Mouse (Mus musculus): ENCODE measurements around the gene Spns3.
A peak's percentile ranks its signal among the peaks of the same experiment; 100 is the strongest.

The Spns3 gene

DNA sequence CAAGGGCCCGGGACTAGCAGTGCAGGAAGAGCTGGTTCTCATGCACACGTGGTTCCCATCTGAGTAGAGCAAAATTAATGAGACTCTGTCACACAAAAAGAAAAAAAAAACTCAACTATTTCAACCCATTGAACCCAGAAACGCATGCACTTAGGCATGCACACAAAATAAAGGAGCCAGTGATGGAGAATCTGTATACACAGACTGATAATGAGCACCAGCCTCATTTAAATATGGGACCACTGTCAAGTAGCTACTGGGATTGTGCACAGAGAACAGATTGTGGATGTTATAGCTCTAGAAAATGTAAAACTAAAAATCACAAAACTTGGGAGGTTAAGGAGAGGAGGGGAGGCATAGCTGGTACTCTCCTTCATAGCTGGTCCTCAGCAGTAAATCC lies 35.3 kb downstream of the Spns3 start:
- no peak for DNase-seq

DNA sequence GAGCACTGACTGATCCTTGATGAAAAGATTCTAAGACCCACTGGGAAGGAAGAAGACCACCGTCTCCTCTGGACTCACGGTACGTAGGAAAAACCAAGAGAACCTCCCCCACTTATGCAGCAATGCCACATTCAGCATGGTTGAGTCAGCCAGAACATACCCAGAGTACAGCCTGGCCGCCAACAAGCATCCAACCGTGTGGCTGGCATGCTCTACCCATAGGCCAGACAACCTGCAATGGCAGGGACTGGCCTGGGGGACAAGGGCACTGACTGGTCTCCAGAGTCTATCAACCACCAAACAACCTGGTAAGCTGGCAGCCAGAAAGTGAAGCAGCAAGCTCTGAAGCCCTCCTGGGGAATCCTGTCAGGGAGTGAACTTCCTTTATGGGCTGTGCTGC lies 41.7 kb downstream of the Spns3 start:
- no peak for DNase-seq

DNA sequence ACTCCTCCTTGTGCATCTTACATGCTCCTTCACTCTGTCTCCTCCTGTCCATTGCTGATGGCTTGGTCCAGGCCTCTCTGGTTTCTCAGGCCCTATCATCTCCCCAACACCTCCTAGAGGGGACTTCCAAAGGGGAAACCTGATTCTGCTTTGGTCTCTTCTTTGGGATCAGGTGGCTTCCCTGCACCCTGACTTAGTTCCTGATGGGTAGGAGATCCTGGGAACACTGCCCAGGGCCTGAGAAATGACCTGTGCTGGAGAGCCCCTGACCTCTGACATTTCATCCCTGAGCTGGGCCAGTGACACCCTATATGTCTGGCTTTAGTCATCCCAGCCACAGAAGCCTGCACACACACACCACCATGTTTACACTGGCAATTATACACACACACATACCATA lies 42.7 kb downstream of the Spns3 start:
- no peak for DNase-seq

DNA sequence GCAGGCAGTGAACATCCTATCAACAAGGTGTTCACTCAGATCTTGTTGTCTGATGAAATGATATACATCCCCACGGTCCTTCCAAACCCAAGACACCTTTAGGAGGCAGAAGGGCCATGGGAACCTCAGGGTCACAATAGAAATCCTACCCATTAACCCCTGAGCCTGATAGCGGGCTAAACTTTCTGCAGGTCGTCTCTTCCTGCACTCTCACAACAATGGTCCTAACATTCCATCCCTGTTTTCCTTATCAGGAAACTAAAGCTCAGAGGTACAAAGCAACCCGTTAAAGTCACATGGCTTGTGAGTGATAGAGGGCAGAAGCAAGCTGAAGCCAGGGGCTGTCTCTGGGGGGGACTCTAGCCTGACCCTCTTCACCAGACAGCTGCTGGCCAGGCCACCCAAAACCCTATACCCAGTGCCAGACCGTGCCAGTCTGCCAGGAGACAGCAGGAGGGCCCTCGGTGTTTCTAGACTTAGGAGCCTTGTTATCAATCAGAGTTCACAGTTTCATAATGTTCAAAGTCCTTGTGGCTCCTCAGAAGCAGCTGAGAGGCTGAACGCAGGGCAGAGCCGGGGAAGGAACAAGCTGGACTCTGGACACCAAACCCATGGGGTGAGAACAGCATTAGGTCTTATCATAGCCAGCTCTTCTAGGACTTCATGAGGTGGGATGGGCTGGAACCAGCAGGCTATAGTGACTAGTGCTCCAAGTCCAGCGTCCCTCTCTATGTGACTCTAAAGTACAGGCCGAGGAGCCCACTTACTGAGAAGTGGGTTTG lies 46.1 kb downstream of the Spns3 start:
- no peak for DNase-seq

DNA sequence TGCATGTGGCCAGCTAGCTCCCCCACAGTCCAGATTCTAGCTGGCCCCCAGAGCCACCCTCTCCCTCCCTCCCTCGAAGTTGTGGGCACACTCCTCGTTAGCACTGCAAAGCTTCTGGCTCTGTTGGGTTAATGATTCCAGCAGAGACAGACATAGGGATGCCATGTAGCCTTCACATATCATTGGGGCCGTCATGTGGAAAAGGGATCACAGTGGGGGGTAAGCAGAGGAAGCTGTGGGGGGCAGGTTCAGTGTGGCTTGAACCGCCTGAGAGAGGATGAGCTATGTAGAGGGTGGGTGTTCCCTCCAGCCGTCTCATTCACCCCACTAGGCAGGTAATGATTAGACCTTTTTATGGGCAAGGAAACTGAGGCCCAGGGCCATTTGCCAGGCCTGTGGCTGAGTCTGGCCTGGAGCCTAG lies 46.8 kb downstream of the Spns3 start:
- no peak for DNase-seq

DNA sequence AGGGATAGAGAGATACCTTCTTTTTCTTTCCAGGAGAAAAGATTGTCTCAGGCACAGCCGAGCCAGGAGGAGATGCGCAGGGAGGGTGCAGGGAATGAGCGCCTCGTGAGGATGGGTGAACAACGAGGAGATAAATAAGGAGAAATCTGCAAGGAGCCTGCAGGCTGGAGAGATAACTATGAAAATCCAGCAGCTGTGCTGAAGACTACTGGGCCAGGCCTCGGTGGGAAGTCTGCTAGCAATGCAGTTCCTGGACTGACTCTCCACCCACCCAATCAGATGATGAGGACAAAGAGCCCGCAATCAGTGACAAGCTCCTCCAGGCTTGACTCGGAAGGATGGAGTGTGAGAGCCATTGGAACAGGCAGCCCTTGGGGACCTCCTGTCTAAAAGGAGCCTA lies 48.1 kb downstream of the Spns3 start:
- DNase-seq: no peak

DNA sequence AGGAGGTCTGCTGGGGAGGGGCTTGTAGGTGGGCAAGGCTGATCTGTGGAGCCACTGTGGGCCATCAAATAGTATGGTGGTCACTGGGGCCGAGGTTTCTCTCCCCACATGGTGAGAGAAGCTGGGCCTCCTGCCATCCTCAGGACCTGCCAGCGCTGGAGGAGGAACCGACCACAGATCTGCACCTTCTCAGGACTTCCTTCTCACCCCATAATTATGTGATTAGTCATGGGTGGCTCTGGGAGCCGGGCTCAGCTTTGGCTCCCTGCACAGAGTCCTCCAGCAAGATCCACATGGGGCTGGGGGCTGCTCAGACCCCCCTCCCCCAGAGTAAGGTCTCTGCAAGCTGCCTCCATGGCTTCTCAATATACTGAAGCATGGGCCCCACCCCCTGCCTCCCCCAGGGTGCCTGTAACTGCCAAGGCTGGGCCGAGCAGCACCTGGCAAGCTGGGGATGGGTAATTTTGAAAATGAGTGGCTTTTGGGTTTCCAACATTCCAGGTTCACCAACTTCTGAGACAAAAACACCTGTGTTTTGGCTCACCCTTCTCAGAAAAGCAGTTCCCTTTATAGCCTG lies 48.8 kb downstream of the Spns3 start:
- DNase-seq: no peak

DNA sequence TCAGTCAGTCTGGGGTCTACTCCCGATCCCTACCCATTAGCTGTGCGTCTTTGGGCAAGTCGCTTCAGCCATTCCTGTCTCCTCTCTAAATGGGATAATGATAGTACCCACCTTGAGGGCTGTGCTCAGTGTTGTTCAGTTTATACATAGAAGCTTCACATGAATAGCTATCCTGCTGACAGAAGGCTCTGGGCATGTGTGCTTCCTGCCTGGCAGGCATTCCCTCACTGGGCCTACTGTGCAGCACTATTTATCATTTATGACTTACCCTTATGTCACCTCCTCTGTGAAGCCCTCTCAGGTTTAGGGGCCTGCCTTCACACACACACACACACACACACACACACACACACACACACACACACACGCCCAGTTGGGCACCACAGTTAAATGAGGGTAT lies 50.2 kb downstream of the Spns3 start:
- no peak for DNase-seq

DNA sequence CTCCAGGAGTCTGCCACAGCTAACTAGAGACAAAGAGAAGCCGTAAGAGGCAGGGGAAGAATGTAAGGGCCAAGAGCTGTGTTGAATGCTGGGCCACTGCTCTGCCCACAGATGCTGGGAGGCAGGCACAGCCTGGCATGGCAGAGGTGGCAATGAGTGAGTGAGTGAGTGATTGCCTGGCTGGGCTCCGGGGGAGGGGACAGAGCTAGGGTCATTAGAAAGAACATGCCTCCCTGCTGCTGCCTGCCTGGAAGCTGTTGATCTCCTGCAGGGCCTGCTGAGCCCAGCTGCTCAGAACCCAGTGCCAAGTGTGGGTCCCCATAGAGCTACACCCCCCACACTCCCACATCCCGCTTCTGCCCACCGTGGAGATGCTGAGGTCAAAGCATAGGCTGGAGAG lies 52.9 kb downstream of the Spns3 start:
- no peak for DNase-seq

DNA sequence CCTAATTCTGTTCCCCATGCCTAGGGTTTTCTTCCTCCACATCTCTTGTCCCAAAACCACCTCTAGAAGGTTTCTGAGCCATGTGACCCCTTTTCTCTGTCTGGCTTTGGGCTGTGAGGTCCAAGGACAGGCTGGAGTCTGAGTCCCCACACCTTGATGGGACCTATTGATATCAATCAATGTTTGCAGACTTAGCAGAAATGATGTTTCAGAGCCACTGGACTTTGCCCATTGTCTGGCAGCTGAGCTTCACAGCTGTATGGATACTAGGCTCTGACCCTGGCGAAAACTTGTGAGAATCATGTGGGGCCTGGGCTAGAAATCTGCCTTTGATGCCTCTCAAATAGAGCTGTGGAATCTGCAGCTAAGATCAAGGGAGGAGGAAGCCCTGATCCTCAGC lies 53.5 kb downstream of the Spns3 start:
- DNase-seq: no peak

DNA sequence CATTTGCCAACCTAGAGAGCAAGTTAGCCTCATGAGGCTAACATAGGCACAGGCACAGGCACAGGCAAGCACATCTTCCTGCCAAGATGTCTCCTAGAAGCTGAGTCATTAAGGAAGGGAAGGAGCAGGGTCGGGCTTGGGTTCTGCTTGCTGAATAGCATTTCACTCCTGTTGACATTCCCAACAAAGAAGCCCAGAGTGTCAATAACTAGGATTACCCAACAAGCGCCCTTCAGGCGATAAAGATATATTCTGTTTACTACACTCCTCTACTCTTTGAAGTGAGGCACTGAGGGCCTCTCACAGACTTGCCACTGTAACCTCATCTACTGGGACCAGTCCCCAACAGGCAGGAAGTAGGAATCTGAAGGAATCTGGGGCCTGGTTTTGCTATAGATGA lies 54.2 kb downstream of the Spns3 start:
- no peak for DNase-seq

DNA sequence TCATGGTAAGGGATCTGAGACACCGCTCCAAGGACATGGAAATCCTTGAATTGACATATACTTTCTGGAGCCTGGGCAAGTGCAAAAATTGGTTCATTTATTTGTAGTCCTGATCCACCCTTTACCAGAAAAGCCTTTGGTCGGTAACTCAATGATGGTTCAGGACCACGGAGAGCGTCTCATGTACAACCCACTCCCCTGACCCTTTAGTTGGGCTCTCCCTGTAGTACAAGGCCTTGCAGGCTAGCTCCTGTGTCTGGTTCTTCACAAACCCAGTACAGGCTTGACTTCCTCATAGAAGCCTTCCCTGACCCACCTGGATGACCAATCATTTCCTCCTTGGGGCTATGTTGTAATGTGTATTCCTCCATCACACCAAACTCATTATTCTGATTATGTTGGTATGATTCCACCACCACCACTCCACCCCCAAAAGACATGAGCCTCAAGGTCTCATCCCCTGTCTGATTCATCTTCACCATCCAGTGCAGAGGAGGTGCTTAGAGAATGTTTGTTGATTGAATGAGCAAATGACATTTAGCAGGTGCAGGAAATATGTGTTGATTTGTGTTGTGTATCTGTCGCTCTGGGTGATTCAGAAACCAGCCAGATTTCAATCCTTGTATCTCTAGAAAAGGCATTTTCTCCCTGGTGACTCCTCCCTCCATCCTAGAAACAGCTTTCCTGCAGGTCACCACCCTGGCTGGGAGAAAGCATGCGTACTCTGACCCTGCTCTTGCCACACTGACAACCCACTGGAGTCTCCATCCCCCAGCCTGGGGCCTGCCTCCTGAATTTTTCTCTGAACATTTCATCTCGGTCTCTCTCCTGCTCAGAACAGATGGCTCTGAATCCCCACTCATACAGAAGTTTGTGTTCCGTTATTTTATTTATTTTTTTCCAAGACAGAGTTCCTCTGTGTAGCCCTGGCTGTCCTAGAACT lies 56.0 kb downstream of the Spns3 start:
- no peak for DNase-seq

DNA sequence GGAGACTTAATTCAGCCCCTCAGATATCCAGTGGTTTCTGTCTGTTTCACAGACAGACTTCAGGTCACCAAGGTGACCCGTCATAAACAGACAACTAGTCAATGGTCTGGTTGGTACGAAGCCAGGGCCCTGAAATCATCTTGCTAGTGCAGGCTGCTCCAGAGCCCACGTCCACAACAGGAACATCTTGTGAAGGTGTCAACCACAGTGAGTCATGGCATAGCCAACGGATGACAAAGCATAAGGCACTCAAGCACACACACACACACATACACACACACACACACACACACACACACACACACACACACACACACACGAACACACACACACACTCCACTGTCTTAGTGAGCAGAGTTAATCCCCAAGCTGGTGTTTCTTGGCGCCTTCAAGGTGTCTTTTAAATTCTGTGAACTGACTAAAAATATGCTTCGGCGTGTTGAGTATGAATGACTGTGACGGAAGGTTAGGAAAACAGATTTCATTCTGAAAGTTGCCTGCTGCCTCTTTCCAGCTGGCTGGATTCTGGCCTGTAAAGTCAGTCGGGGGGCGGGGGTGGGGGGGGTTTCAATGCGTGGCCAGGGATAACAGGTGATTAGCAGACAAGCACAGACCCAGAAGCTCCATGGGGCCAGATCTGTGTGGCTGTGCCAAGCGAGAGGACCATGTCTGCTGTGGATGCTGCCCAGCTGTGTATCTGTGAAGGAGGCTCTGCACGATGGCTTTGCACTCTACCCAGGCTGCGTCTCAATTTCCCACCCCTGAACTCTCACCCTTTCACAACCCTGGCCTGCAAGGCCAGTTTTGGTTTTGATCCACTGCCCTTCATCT lies 59.0 kb downstream of the Spns3 start:
- DNase-seq: no peak

DNA sequence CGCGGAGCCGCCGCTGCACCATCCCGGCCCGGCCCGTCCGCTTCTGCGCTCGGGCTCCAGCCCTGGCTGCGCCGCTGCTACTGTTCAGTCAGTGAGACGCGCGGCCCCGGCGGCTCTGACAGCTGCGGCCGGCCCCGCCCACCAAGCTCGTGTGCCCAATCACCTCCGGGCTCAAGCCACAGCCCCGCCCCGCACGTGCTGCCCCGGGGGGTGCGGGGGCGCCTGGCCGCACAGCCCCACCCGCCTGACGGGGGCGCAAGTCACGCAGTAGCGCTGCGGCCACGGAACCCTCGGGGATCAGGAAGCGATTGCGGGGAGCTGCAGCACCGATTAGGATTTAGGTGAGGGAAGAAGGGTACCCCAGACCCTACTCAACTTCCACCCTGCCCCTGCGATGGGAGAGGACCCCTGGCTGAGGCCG lies 60.4 kb downstream of the Spns3 start, which contains the start of gene Spns2:
Gene Spns2 (minus strand): TSS at position 24 of the 421 bp plus-strand sequence.
- DNase-seq: peak; percentile 52 to 74

DNA sequence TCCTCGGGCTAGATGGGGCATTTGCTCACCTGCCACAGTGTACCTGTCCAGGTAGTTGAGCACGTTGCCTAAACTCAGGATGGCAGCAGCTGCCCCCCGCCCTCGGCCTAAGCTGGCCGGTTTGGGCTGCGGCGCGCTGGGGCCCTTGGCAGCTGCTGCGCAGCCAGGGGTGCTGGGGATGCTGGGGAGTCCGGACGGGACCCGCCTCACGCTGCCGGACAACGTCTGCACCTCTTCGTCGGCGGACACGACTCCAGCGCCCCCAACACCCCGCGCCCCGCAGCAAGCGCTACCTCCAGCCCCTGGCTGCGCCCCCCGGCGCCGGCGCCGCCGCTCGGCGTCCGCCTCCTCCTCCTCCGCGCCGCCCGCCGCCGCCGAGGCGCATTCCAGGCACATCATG lies 60.9 kb downstream of the Spns3 start:
- no peak for DNase-seq

DNA sequence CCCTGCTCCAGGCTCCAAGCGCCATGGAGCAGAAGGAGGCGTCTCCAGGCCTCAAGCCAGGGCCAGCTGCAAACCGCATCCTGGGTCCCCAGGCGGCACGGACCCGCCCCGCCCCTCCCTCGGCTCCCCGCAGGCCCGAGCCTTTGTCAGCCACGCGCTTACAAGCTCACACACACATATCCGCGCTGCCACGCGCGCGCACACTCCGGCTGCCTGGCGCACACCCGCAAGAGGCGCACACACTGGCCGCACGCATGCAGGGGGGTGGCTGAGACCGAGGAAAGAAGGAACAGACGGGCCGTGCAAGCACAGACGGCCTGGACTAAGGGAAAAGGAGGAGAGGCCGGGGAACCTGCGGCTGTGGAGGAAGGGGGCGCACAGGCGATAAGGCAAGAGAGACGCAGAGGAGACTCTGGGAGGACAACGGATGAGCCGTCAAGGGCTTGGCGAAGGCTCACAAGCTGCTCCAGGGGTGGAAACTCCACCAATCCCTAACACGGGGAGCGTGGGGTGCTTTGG lies 61.5 kb downstream of the Spns3 start:
- peak; percentile 17 to 40 for DNase-seq

DNA sequence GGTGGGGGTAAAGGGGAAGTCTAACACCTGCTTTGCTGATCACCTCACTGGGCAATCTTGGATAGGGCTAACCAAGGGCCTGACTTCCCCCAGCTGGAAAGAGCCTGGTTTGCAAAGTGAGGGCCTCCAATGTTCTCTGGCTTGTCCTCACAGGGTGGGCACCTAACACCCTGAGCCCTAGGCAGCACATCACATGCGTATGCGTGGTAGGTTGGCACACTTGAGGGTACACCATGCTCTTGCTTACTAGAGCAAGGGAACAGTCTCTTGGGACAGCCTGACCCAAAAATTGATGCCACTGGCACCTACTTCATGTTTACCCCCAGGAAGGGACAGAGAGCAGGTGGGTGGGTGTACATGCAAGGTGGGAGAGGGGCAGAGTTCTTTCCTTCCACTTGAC lies 62.6 kb downstream of the Spns3 start:
- no peak for DNase-seq

DNA sequence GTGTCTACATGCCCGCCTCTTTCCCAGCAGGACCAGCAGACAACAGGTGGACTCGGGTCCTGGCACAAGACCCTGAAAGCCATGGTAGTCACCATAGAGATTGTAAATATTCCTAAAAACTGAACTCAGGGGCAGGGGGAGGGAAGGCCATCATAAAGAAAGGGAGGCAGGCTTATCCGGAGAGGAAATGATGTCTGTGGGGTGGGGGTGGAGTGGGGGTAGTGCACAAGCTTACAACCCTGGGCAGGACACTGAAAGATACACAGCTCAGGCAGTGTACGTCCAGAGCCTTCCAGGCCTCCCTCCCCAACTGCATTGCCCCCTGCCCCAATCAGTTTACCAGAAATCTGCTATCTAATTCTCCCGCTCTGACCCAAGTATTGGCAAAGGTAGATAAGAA lies 63.1 kb downstream of the Spns3 start:
- no peak for DNase-seq

DNA sequence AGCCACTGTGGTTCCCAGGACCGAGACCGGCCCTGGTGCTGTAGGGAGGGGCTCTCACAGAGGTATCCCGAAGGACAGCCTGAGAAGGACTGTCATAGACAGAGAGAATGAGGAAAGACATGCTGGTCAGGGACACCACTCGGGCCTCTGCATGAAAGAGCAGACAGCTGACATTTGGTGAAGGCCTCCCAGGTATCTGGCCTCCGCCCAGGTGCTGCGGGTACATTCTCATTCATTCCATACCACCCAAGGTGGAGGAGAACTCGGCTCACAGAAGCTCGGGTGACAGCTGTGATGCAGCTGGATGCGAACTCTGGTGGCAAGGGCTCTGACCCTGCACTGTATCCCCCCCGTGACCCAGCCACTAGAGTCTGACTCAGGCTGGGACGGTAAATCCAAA lies 64.3 kb downstream of the Spns3 start:
- DNase-seq: no peak

DNA sequence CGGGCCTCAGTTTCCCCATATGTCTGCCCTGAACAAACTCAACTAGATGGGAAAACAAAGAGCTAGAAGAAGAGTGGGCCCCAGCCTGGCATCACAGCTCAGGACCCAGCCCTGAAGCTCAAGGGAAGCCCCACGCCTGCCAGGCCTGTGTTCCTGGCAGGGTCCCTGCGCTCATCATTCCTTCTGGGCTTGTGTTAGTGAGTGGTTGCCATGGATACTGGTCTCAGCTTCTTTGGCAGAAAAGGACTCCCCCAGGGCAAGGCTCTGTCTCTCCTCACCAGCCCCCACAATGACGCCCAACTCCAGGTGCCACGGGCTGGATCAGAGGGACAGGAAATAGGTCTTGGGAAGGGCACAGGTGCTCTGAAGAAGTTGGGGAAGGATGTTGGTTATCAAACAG lies 65.1 kb downstream of the Spns3 start:
- DNase-seq: no peak

DNA sequence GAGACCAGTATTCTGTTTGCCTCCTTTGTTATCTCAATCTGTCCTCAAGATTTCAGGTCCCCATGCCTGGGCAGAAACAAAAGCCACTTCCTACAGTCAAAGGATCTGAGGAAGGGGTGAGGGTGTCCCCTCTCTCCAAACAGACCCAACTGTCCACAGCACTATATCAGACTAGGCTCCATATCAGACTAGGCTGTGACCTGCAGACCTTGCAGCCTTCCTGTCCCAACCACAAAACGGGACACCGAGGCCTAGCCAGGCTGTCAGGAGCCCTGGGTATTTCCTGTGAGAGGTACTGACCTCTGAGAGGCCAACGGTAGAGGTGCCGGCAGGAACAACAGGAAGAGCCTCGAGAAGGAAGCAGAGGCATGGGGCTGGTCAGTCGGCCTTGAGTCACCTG lies 65.8 kb downstream of the Spns3 start:
- no peak for DNase-seq

DNA sequence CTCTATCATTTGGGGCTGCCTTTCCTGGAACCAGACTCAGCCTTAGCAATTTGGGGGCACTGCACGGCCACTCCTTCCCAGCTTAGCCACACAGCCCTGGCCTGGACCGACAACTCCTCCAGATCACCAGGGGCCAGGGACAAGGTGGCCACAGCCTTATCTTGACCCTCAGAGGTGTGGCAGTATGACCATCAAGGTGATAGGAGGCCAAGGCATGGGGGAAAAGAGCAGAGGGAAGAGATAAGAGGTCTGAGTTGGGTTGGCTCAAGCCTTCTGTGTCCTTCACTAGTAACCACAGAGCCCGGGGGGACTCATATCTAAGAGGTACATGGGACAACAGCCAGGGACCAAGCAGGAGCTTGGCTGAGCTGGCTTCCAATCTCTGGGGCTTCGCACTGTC lies 68.4 kb downstream of the Spns3 start:
- no peak for DNase-seq

DNA sequence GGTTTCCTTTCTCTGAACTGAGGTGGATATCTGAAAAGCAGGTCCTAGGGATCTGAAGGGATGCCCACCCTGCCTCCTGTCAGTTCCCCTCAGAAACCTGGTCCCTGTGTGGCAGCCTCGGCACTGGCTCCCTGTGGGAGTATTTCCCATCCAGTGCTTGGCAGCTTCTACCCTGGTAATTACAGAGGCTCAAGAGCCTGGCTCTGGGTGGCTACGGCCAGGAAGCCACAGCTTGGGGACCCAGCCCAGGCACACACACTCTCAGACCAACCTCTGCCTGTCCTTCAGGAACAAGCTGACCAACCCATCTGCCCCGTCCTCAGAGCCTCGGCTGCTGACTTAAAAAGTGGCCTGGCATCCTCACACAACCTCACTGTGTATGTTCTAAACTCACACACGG lies 69.0 kb downstream of the Spns3 start:
- no peak for DNase-seq

All from cerebellum, adult 18-20 months (tissue).